Mouse (Mus musculus) stomach, embryonic 15.5 days (tissue): ENCODE measurements around the gene Nrgn. TPM values are rescaled to one million over a fixed set of nuclear protein-coding genes. Genes with fewer than 3 reads are reported as not detected.

Experiments
- ATAC-seq: fragments of 200-750 bp; cut with Nextera tagmentation; 2 replicates; pipeline ENCODE4 v1.8.0; 2017; ENCODE audit warnings: low read depth, moderate number of reproducible peaks, moderate TSS enrichment; ENCODE audit not compliant: insufficient read depth, low FRiP score
- H3K27ac ChIP-seq: fragments of 300-500 bp; sonication (generic); 2 replicates; pipeline ENCODE4 v1.5.1; 2015; ENCODE audit warnings: mild to moderate bottlenecking, inconsistent platforms
- H3K27me3 ChIP-seq: fragments of 300-500 bp; sonication (generic); replicated peaks from 2 replicates; pipeline ENCODE4 v1.6.1; 2015; ENCODE audit warnings: inconsistent platforms
- H3K36me3 ChIP-seq: fragments of 300-500 bp; sonication (generic); 2 replicates; pipeline ENCODE4 v1.6.1; 2015; ENCODE audit warnings: inconsistent platforms
- H3K4me1 ChIP-seq: fragments of 300-500 bp; sonication (generic); 2 replicates; pipeline ENCODE4 v1.6.1; 2015; ENCODE audit warnings: inconsistent platforms
- H3K4me2 ChIP-seq: fragments of 300-500 bp; sonication (generic); 2 replicates; pipeline ENCODE4 v1.6.1; 2015; ENCODE audit warnings: mild to moderate bottlenecking, inconsistent platforms
- H3K4me3 ChIP-seq: fragments of 300-500 bp; sonication (generic); replicated peaks from 2 replicates; pipeline ENCODE4 v1.5.1; 2015; ENCODE audit warnings: inconsistent platforms
- H3K9ac ChIP-seq: fragments of 300-500 bp; sonication (generic); 2 replicates; pipeline ENCODE4 v1.6.1; 2015; ENCODE audit warnings: inconsistent platforms
- H3K9me3 ChIP-seq: fragments of 300-500 bp; sonication (generic); 2 replicates; pipeline ENCODE4 v1.6.1; 2016; ENCODE audit warnings: inconsistent platforms
- WGBS: fragments of 180-500 bp; shearing (Covaris S2); methylation state at CpG from one replicate; pipeline ENCODE4 v1.1.7; 2015; 5-methylcytosine and 5-hydroxymethylcytosine counted together
- polyA plus RNA-seq: library from polyadenylated mRNA; unstranded; fragments of >200 nt; fragmentation: Nextera tagmentation; extraction: Ambion mirVana; gene quantifications from 2 replicates; pipeline ENCODE4 v1.2.1, GENCODE M21; 2015

Nrgn gene
- polyA plus RNA-seq, 1 experiment from 2014 or later = 6.9 TPM

DNA sequence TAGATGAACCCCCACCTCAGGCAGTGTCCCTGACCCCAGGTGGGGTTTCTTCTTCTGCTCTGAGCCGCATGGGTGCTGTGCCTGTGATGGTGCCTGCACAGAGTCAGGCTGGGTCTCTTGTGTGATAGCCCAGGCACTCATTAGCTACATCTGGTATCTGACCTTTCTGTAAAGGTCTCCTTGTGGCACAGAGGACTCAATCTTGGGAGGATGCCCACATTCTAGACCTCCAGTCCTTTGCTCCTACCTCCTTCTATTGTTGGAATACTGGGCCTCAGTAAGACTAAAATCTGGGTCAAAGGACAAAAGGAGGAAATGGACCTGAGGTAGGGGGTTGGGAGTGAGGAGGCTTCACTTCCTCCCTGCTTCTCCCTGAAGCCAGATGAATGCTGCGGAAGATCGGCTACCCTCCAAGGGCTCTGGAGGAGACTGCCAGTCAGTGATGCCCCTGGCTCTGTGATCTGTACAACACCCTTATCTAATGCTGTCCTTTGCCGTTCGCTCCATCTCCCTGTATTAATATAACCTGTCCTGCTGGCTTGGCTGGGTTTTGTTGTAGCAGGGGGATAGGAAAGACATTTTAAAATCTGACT lies 14.9 kb downstream of the Nrgn start:
- no peak overlapping the region for H3K9ac ChIP-seq
- 0 out of 2 replicates have a peak, but pooled peaks cover 4% of the 10 kb centered on the region for H3K4me1 ChIP-seq
- no peaks in the 10 kb centered on the region for H3K27me3 ChIP-seq
- ATAC-seq = no peak
- no peaks in the 10 kb centered on the region for H3K9me3 ChIP-seq
- H3K36me3 ChIP-seq = no peaks in the 10 kb centered on the region
- WGBS = 79% methylated on average over 5 of the region's 5 CpGs
- H3K4me3 ChIP-seq = no peak overlapping the region
- H3K27ac ChIP-seq = no peak overlapping the region
- H3K4me2 ChIP-seq = no peak overlapping the region

GRCm38 (mm10) chr9:37536851-37537250 lies 15.9 kb downstream of the Nrgn start:
- Histone ChIP-seq H3K27ac (no peak overlapping the region), H3K4me1 (no peaks in the 10 kb centered on the region)

DNA sequence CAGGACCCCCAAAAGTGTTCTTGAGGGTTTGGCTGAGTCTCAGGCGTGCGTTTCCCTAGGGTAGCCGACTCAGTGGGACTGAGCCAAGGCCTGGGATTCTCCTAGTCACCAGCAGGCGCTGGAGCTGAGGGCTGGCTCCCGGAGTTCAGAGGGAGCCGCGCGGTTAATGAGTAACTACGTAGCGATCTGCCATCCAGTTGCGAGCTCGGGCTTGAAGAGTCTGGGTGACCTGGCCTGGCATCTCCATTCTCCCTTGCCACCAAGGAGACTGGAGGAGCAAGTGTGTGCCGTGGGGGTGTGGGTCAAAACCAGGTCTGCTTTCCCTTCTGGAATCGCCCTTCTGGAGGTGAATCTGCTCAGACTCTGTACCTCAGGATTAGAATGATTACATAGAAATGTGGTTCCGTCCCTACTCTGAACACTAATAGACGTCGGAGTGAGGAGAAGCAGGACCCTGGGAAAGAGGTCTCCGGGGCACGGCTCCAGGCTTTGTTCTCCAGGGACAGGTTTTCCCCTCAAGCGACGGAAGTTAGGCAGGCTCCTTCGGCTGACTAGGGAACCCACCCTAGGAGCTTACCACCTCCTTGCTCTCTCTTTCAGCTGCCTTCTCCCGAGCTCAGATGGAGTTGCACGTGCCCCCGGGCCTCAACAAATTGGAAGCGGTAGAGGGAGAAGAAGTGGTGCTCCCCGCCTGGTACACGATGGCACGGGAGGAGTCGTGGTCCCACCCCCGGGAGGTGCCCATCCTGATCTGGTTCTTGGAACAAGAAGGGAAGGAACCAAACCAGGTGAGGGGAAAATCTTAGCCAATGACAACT lies 21.6 kb downstream of the Nrgn start:
- Histone ChIP-seq H3K4me2 (peak overlapping the region; percentile 82), H3K9me3 (no peaks in the 10 kb centered on the region), H3K4me1 (peaks cover 27% of the 10 kb centered on the region), H3K27me3 (peaks cover 30% of the 10 kb centered on the region), H3K36me3 (0 out of 2 replicates have a peak, but pooled peaks cover 4% of the 10 kb centered on the region), H3K4me3 (peak overlapping the region; percentile 37), H3K9ac (peak overlapping the region; percentile 23; the same call in 1 of the 2 replicates), H3K27ac (peak overlapping the region; percentile 31; the same call in 1 of the 2 replicates)
- peak; percentile 84; the same call in 1 of the 2 replicates for ATAC-seq
- WGBS = 6% methylated on average over 31 of the region's 31 CpGs

More at GRCm38 (mm10) chr9:37536851-37537250, 15.9 kb downstream of the Nrgn start:
- no peaks in the 10 kb centered on the region for H3K36me3 ChIP-seq
- H3K4me3 ChIP-seq = no peak overlapping the region
- H3K9ac ChIP-seq = no peak overlapping the region
- H3K9me3 ChIP-seq = no peaks in the 10 kb centered on the region
- WGBS = 77% methylated on average over 4 of the region's 4 CpGs
- no peak overlapping the region for H3K4me2 ChIP-seq
- ATAC-seq = no peak
- no peaks in the 10 kb centered on the region for H3K27me3 ChIP-seq

DNA sequence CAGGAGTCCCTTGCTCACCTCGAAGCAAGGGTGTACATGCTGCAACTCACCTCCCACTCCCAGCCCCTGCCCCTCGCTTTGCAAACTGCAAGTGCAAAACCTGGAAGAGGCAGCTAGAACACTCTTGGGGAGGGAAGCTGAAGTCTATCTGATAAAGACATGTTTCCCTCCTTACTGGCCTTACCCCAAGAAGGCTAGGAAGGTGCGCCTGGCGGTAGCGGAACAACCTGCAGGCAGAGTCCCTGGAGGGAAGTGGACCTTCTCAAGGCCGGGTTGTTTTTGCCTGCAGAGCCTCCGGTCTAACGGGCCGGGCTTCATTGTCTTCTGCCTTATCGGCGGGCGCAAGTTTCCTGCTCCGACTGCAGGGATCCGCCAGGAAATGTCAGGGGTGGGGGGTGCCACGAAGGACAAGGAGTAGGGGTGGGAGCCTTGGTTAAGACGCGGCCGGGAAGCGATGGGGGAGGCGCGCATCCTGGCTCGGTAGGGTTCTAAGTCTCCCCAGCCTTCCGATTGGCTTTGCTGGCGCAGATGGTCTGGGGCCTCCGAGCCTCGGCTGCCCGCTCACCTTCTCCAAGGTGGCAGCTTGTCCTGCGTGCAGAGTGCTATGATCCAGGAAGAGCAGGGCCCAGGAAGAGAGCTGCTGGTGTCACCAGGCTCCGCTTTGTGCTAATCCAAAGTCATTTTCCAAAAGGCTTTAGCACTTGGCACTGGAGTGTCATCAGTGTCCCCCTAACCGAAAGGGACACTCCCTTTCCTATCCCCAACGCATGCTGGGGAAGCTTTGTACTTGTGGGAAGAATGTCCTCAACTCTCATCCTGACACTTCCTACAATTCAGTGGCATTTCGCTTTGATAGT lies 22.4 kb downstream of the Nrgn start:
- peaks cover 27% of the 10 kb centered on the region for H3K4me1 ChIP-seq
- peak; percentile 47; the same call in 1 of the 2 replicates for ATAC-seq

GRCm38 (mm10) chr9:37528225-37528970 lies 24.3 kb downstream of the Nrgn start:
- Histone ChIP-seq H3K27me3 (peaks cover 30% of the 10 kb centered on the region), H3K9me3 (no peaks in the 10 kb centered on the region), H3K4me1 (peaks cover 27% of the 10 kb centered on the region), H3K4me2 (peak overlapping the region; percentile 40), H3K4me3 (peak overlapping the region; percentile 25), H3K36me3 (peaks cover 11% of the 10 kb centered on the region; the same call in 1 of the 2 replicates), H3K27ac (peak overlapping the region; percentile 21), H3K9ac (no peak overlapping the region)
- no peak for ATAC-seq
- WGBS = 42% methylated on average over 9 of the region's 9 CpGs

More for the DNA sequence above, 22.4 kb downstream of the Nrgn start:
- H3K4me3 ChIP-seq = peak overlapping the region; percentile 37
- H3K4me2 ChIP-seq = peak overlapping the region; percentile 82
- WGBS = 3% methylated on average over 32 of the region's 32 CpGs
- 0 out of 2 replicates have a peak, but pooled peaks cover 5% of the 10 kb centered on the region for H3K36me3 ChIP-seq
- 0 out of 2 replicates have a peak overlapping the region, but pooled peaks have one; percentile 23 for H3K9ac ChIP-seq
- no peaks in the 10 kb centered on the region for H3K9me3 ChIP-seq
- H3K27me3 ChIP-seq = peaks cover 30% of the 10 kb centered on the region
- H3K27ac ChIP-seq = peak overlapping the region; percentile 31

GRCm38 (mm10) chr9:37527396-37528224 lies 25.1 kb downstream of the Nrgn start, which contains the start of gene Esam:
TSS of gene Esam (plus strand) at chr9:37528078.
- peaks cover 30% of the 10 kb centered on the region for H3K27me3 ChIP-seq
- H3K4me3 ChIP-seq = peak within 1 kb of the TSS; percentile 25
- no peaks in the 10 kb centered on the region for H3K9me3 ChIP-seq
- peaks cover 27% of the 10 kb centered on the region for H3K4me1 ChIP-seq
- WGBS = 15% methylated on average over 41 of the region's 41 CpGs
- ATAC-seq = no peak
- peaks cover 18% of the 10 kb centered on the region; the same call in 1 of the 2 replicates for H3K36me3 ChIP-seq
- peak within 1 kb of the TSS; percentile 21 for H3K27ac ChIP-seq
- H3K9ac ChIP-seq = no peak within 1 kb of the TSS
- peak within 1 kb of the TSS; percentile 40 for H3K4me2 ChIP-seq

- Histone ChIP-seq H3K27ac (no peak overlapping the region), H3K4me2 (peak overlapping the region; percentile 40), H3K36me3 (peaks cover 18% of the 10 kb centered on the region; the same call in 1 of the 2 replicates), H3K4me1 (peaks cover 27% of the 10 kb centered on the region), H3K9ac (no peak overlapping the region), H3K27me3 (peaks cover 30% of the 10 kb centered on the region), H3K9me3 (no peaks in the 10 kb centered on the region), H3K4me3 (0 out of 2 replicates have a peak overlapping the region, but pooled peaks have one; percentile 25)
- no peak for ATAC-seq
- WGBS = 30% methylated on average over 21 of the region's 21 CpGs
Measured at GRCm38 (mm10) chr9:37526443-37527395, 26.0 kb downstream of the Nrgn start.

- peaks cover 27% of the 10 kb centered on the region for H3K27me3 ChIP-seq
- 83% methylated on average over 2 of the region's 2 CpGs for WGBS
- no peak overlapping the region for H3K27ac ChIP-seq
- H3K4me1 ChIP-seq = peaks cover 17% of the 10 kb centered on the region
- H3K9ac ChIP-seq = no peak overlapping the region
- no peak overlapping the region for H3K4me3 ChIP-seq
- no peak for ATAC-seq
- no peaks in the 10 kb centered on the region for H3K9me3 ChIP-seq
- peaks cover 18% of the 10 kb centered on the region; the same call in 1 of the 2 replicates for H3K36me3 ChIP-seq
- H3K4me2 ChIP-seq = no peak overlapping the region
Measured at GRCm38 (mm10) chr9:37525461-37525860, 27.2 kb downstream of the Nrgn start.

GRCm38 (mm10) chr9:37519995-37520394 lies 32.7 kb downstream of the Nrgn start:
- H3K9me3 ChIP-seq = no peaks in the 10 kb centered on the region
- H3K27me3 ChIP-seq = no peaks in the 10 kb centered on the region
- no peak overlapping the region for H3K9ac ChIP-seq
- no peak overlapping the region for H3K4me2 ChIP-seq
- no peak for ATAC-seq
- WGBS = 86% methylated on average over 2 of the region's 2 CpGs
- H3K36me3 ChIP-seq = peaks cover 13% of the 10 kb centered on the region; the same call in 1 of the 2 replicates
- H3K4me3 ChIP-seq = no peak overlapping the region
- H3K27ac ChIP-seq = no peak overlapping the region
- no peaks in the 10 kb centered on the region for H3K4me1 ChIP-seq
